Mouse (Mus musculus): ENCODE measurements around the gene Rfx2.

- TF ChIP-seq CTCF (IDR thresholded peaks at IDR 0.05; ENCODE audit: low read depth) (no peak), EP300 (optimal IDR thresholded peaks at IDR 0.05) (no peak)
Observed at GRCm38 (mm10) chr17:56819694-56820111, 11.1 kb downstream of the Rfx2 start.
